ENCODE assay signal across 8 mouse cellular contexts in the genomic region with DNA sequence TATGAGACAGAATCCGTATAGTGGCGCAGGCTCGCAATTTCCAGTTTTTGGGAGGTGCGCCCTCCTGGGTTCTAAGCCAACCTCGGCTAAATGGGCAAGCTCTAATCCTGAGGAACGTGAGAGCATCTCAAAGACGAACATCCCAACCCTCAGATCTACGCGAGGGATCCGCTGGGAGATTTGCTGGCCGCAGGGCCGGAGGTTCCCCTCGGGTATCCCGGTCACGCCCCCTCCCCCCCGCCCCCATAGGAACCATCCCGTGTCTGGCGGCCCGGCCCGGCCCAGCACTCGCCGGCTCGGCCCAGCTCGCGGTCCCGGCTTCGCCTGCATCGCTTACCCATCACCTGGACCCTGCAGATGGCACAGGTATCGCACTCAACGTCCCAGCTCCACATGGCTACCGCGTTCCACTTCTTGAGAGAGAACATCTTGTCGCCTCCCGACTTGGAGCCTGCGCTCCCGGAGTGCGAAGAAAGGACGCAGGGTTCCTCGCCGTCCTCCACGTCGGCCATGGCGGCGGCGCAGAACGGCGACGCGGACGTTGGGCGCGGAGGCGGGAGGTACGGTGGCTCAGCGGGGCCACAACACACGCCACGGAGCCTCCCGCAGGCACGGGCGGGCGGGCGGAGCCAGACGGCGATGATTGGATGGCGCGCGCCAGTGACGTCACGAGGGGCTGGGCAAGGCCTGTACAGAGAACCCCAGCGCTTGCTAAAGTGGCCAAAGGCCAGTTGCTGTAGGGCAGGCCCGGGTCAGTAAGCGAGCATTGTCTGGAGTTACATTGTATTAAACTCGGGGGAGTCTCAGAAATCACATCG. TPM values are rescaled to one million over a fixed set of nuclear protein-coding genes. Genes with fewer than 3 reads are reported as not detected.
DNase-seq lines count a peak whose midpoint lies in the region; ATAC-seq lines count a peak whose summit lies in the region.

A gene (minus strand): TSS at position 605 of the 818 bp plus-strand sequence.

- H3K27ac ChIP-seq in heart, embryonic 10.5 days = peak within 1 kb of the TSS; percentile 92
- peak within 1 kb of the TSS; percentile 91 for H3K27ac ChIP-seq in kidney, embryonic 15.5 days

- H3K27me3 ChIP-seq in heart, embryonic 10.5 days (ENCODE audit: insufficient read depth, poor library complexity, severe bottlenecking) = no peaks in the 10 kb centered on the region
- no peaks in the 10 kb centered on the region for H3K27me3 ChIP-seq in kidney, embryonic 15.5 days

- peak; percentile 94 for ATAC-seq in erythroblast, adult 5-6 weeks (replicated peaks; ENCODE audit: low FRiP score, poor library complexity, severe bottlenecking)
- ATAC-seq in kidney, embryonic 15.5 days (replicated peaks; ENCODE audit: low FRiP score) = peak; percentile 98
- ATAC-seq in monocyte, adult 5-6 weeks (replicated peaks; ENCODE audit: insufficient number of reproducible peaks, low FRiP score, low TSS enrichment, poor library complexity, severe bottlenecking) = peak; percentile 90

- H3K4me1 ChIP-seq in heart, embryonic 10.5 days = peaks cover 4% of the 10 kb centered on the region; the same call in 1 of the 2 replicates
- H3K4me1 ChIP-seq in kidney, embryonic 15.5 days = peaks cover 26% of the 10 kb centered on the region

- H3K9ac ChIP-seq in kidney, embryonic 15.5 days = peak within 1 kb of the TSS; percentile 78

- H3K36me3 ChIP-seq in heart, embryonic 10.5 days = peaks cover 26% of the 10 kb centered on the region
- H3K36me3 ChIP-seq in kidney, embryonic 15.5 days = peaks cover 29% of the 10 kb centered on the region

- no peaks in the 10 kb centered on the region for H3K9me3 ChIP-seq in heart, embryonic 10.5 days
- no peaks in the 10 kb centered on the region for H3K9me3 ChIP-seq in kidney, embryonic 15.5 days (replicated peaks)

- peak within 1 kb of the TSS; percentile 68 for H3K4me2 ChIP-seq in kidney, embryonic 15.5 days

- under 1% methylated on average over 74 of the region's 74 CpGs for WGBS in heart, embryonic 10.5 days
- WGBS in kidney, embryonic 15.5 days = under 1% methylated on average over 74 of the region's 74 CpGs

- DNase-seq in B cell, adult 2 months = peak; percentile 99
- DNase-seq in brain, adult 2 months (ENCODE audit: low read depth, low spot score) = peak; percentile 99
- DNase-seq in heart, embryonic 10.5 days (ENCODE audit: low spot score) = peak; percentile 98
- DNase-seq in liver = peak; percentile 97
- DNase-seq in spleen, postnatal 4 days (ENCODE audit: low spot score in 2 of 2) = peak; percentile 98 to 99

- peak within 1 kb of the TSS; percentile 84 for H3K4me3 ChIP-seq in heart, embryonic 10.5 days
- peak within 1 kb of the TSS; percentile 72 for H3K4me3 ChIP-seq in kidney, embryonic 15.5 days (replicated peaks)

RNA-seq across cellular contexts. Expression of the gene that starts here (rescaled TPM):
- 30.1 and 58.8 TPM in 2 replicates for total RNA-seq in erythroblast, adult 5-6 weeks (2015; ENCODE audit: low replicate concordance)
- total RNA-seq in erythroblast, adult 5-6 weeks (2017; ENCODE audit: low replicate concordance) = 10.6 and 18.3 TPM in 2 replicates
- 260 and 265 TPM in 2 replicates for polyA plus RNA-seq in heart, embryonic 10.5 days (2016; fragmentation: Nextera tagmentation; extraction: Ambion mirVana)
- 208 and 216 TPM in 2 replicates for polyA plus RNA-seq in kidney, embryonic 15.5 days (2015; fragmentation: Nextera tagmentation; extraction: Ambion mirVana)
- total RNA-seq in monocyte, adult 5-6 weeks (2017) = 49.1 to 62.7 TPM (median 62.4 TPM) in 3 replicates

Comparison
In these comparisons a context has a peak if more than half of its experiments do, and no peak if none do; other contexts are left out.
1. Peak in every context shown above with its lines: DNase-seq, ATAC-seq, H3K4me3 ChIP-seq and H3K27ac ChIP-seq.